12 mouse cellular contexts compared by ENCODE assay signal in the genomic region with DNA sequence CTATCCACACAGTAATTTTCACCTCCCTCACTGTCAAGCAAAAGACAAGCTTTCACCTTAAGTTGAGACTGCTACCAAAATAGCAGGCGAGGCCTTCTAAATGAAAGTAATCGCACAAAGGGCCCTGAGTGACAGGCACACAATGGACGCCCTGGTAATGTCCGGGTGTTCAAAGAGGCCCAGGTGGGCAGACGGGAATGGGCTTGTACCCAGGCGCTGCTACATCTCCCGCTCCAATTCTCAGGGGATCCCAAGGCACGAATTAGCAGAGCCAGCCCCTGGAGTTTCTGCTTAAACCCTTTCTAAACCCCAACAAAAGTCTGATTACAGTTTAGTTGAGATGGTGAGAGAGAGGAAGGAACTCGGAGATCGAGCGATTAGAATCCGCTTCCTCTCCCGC.
DNase-seq lines count a peak whose midpoint lies in the region; ATAC-seq and TF ChIP-seq lines count a peak whose summit lies in the region.
"Had no signal": no experiment of that assay in that cellular context is flagged by ENCODE, and none has a peak within 500 bp of the region (broad histone marks: within the 10 kb centered on the region; RNA-seq: fewer than 3 reads in every experiment).

No protein-coding gene starts in this region.

- H3K4me1 ChIP-seq in hindbrain, embryonic 10.5 days (replicated peaks): peaks cover 53% of the 10 kb centered on the region
- H3K4me1 ChIP-seq in hindbrain, embryonic 16.5 days (ENCODE audit: control insufficient read depth, insufficient read depth, low read depth, low read length): peaks cover 11% of the 10 kb centered on the region
- H3K4me1 ChIP-seq in embryonic facial prominence, embryonic 13.5 days: peaks cover 28% of the 10 kb centered on the region
- H3K4me1 ChIP-seq in hindbrain, embryonic 12.5 days: peaks cover 37% of the 10 kb centered on the region
- H3K4me1 ChIP-seq in midbrain, postnatal 0 days (ENCODE audit: insufficient read depth, low read length): no peaks in the 10 kb centered on the region; the same call in 1 of the 2 replicates

- H3K9me3 ChIP-seq in hindbrain, embryonic 10.5 days: no peaks in the 10 kb centered on the region
- H3K9me3 ChIP-seq in hindbrain, embryonic 16.5 days (ENCODE audit: control insufficient read depth, low read length): no peaks in the 10 kb centered on the region
- H3K9me3 ChIP-seq in embryonic facial prominence, embryonic 13.5 days: no peaks in the 10 kb centered on the region
- no peaks in the 10 kb centered on the region for H3K9me3 ChIP-seq in hindbrain, embryonic 12.5 days (replicated peaks)
- no peaks in the 10 kb centered on the region for H3K9me3 ChIP-seq in midbrain, postnatal 0 days (ENCODE audit: low read length)

- no peak for TF ChIP-seq CTCF in midbrain, postnatal 0 days (IDR thresholded peaks at IDR 0.05)

- H3K4me3 ChIP-seq in hindbrain, embryonic 10.5 days: peak overlapping the region; percentile 20
- no peak overlapping the region for H3K4me3 ChIP-seq in hindbrain, embryonic 16.5 days (ENCODE audit: low read length)
- H3K4me3 ChIP-seq in embryonic facial prominence, embryonic 13.5 days: no peak overlapping the region
- H3K4me3 ChIP-seq in hindbrain, embryonic 12.5 days: no peak overlapping the region
- no peak overlapping the region for H3K4me3 ChIP-seq in midbrain, postnatal 0 days (ENCODE audit: low read depth, low read length)

- WGBS in hindbrain, embryonic 10.5 days: 6% methylated on average over 13 of the region's 13 CpGs
- WGBS in hindbrain, embryonic 16.5 days: 14% methylated on average over 13 of the region's 13 CpGs
- 13% methylated on average over 13 of the region's 13 CpGs for WGBS in embryonic facial prominence, embryonic 13.5 days
- 4% methylated on average over 13 of the region's 13 CpGs for WGBS in hindbrain, embryonic 12.5 days
- WGBS in midbrain, postnatal 0 days: 18% methylated on average over 13 of the region's 13 CpGs

- no peak for ATAC-seq in hindbrain, embryonic 16.5 days
- ATAC-seq in embryonic facial prominence, embryonic 13.5 days (ENCODE audit: insufficient number of reproducible peaks, insufficient read depth, low FRiP score, low TSS enrichment, low read depth): no peak
- no peak for ATAC-seq in hindbrain, embryonic 12.5 days (ENCODE audit: low FRiP score)
- no peak for ATAC-seq in midbrain, postnatal 0 days (ENCODE audit: low FRiP score)
- ATAC-seq: activated CD4-positive, CD25-positive, alpha-beta regulatory T cell, adult 4 months; CD4-positive, CD25-positive, alpha-beta regulatory T cell, adult 4 months; lung, postnatal 0 days had no signal

- H3K9ac ChIP-seq in hindbrain, embryonic 16.5 days (ENCODE audit: low read depth, low read length): no peak overlapping the region
- peak overlapping the region; percentile 28; the same call in 1 of the 2 replicates for H3K9ac ChIP-seq in embryonic facial prominence, embryonic 13.5 days
- H3K9ac ChIP-seq in hindbrain, embryonic 12.5 days: no peak overlapping the region
- H3K9ac ChIP-seq in midbrain, postnatal 0 days (replicated peaks; ENCODE audit: low read length, poor library complexity, severe bottlenecking): no peak overlapping the region

- no peak overlapping the region for H3K4me2 ChIP-seq in hindbrain, embryonic 16.5 days (ENCODE audit: low read length)
- peak overlapping the region; percentile 23; the same call in 1 of the 2 replicates for H3K4me2 ChIP-seq in embryonic facial prominence, embryonic 13.5 days
- peak overlapping the region; percentile 20; the same call in 1 of the 2 replicates for H3K4me2 ChIP-seq in hindbrain, embryonic 12.5 days (replicated peaks)
- 0 out of 2 replicates have a peak overlapping the region, but pooled peaks have one; percentile 9 for H3K4me2 ChIP-seq in midbrain, postnatal 0 days (ENCODE audit: low read depth, low read length, poor library complexity, severe bottlenecking)

- H3K27ac ChIP-seq in hindbrain, embryonic 10.5 days: peak overlapping the region; percentile 81; the same call in 1 of the 2 replicates
- no peak overlapping the region for H3K27ac ChIP-seq in hindbrain, embryonic 16.5 days (ENCODE audit: low read depth, low read length)
- H3K27ac ChIP-seq in embryonic facial prominence, embryonic 13.5 days: peak overlapping the region; percentile 83
- H3K27ac ChIP-seq in hindbrain, embryonic 12.5 days: no peak overlapping the region
- no peak overlapping the region for H3K27ac ChIP-seq in midbrain, postnatal 0 days (ENCODE audit: low read depth, low read length)
- H3K27ac ChIP-seq: kidney, postnatal 0 days had no signal

- peaks cover 48% of the 10 kb centered on the region for H3K27me3 ChIP-seq in hindbrain, embryonic 10.5 days (ENCODE audit: insufficient read depth, poor library complexity, severe bottlenecking)
- peaks cover 5% of the 10 kb centered on the region; the same call in 1 of the 2 replicates for H3K27me3 ChIP-seq in hindbrain, embryonic 16.5 days (replicated peaks; ENCODE audit: control insufficient read depth, insufficient read depth, low read length)
- H3K27me3 ChIP-seq in embryonic facial prominence, embryonic 13.5 days: peaks cover 20% of the 10 kb centered on the region
- peaks cover 10% of the 10 kb centered on the region; the same call in 1 of the 2 replicates for H3K27me3 ChIP-seq in hindbrain, embryonic 12.5 days
- no peaks in the 10 kb centered on the region for H3K27me3 ChIP-seq in midbrain, postnatal 0 days (ENCODE audit: insufficient read depth, low read length)

- no peaks in the 10 kb centered on the region for H3K36me3 ChIP-seq in hindbrain, embryonic 10.5 days
- H3K36me3 ChIP-seq in hindbrain, embryonic 16.5 days (ENCODE audit: control insufficient read depth, insufficient read depth, low read length): no peaks in the 10 kb centered on the region
- H3K36me3 ChIP-seq in embryonic facial prominence, embryonic 13.5 days: no peaks in the 10 kb centered on the region
- no peaks in the 10 kb centered on the region for H3K36me3 ChIP-seq in hindbrain, embryonic 12.5 days
- H3K36me3 ChIP-seq in midbrain, postnatal 0 days (ENCODE audit: insufficient read depth, low read length): no peaks in the 10 kb centered on the region

- no peak for DNase-seq in hindbrain, embryonic 10.5 days (ENCODE audit: low spot score)
- no peak for DNase-seq in midbrain, postnatal 0 days (ENCODE audit: low spot score)
- no peak for DNase-seq in left cerebral cortex, adult 11 months (ENCODE audit: low spot score)
- DNase-seq in urinary bladder, postnatal 36 days (ENCODE audit: low spot score in 2 of 2): no peak
- DNase-seq: cerebellum, adult 9-10 months had no signal

Comparison
In these comparisons a context has a peak if more than half of its experiments do, and no peak if none do; other contexts are left out.
1. H3K27ac ChIP-seq: peak in hindbrain, embryonic 10.5 days (single experiment) and embryonic facial prominence, embryonic 13.5 days (single experiment); none in hindbrain, embryonic 16.5 days (single experiment), hindbrain, embryonic 12.5 days (single experiment) and midbrain, postnatal 0 days (single experiment).